Mouse (Mus musculus) ES-Bruce4 (cell line): ENCODE data around the gene Lpcat2b.
"Not testable (repeated sequence)": the region's sequence is repeated elsewhere in the genome, so short reads cannot be mapped to it uniquely, and the experiment has no call there.

ENCODE experiments used
- CTCF ChIP-seq: IDR thresholded peaks from one replicate; pipeline ENCODE4 v1.8.1; 2011; ENCODE audit warnings: low read depth, low read length
- EP300 ChIP-seq: IDR thresholded peaks from 2 replicates; pipeline ENCODE4 v1.6.1; 2011; ENCODE audit warnings: low read depth, low read length; ENCODE audit not compliant: insufficient read depth
- POLR2A ChIP-seq: IDR thresholded peaks from one replicate; pipeline ENCODE4 v1.8.1; 2011; ENCODE audit warnings: low read length; ENCODE audit not compliant: insufficient read depth

GRCm38 (mm10) chr5:107386448-107386847 lies 44.9 kb upstream of the Lpcat2b start:
- TF ChIP-seq POLR2A, EP300, CTCF: not testable (repeated sequence)
